Mouse (Mus musculus) hindbrain, embryonic 12.5 days (tissue): ENCODE measurements around the gene Tnrc6b. TPM values are rescaled to one million over a fixed set of nuclear protein-coding genes. Genes with fewer than 3 reads are reported as not detected.

Source experiments
- ATAC-seq: fragments of 200-750 bp; cut with Nextera tagmentation; 2 replicates; pipeline ENCODE4 v1.8.0; 2017; ENCODE audit warnings: moderate TSS enrichment; ENCODE audit not compliant: low FRiP score
- H3K27ac ChIP-seq: fragments of 300-500 bp; sonication (generic); 2 replicates; pipeline ENCODE4 v1.5.1; 2016; ENCODE audit warnings: mild to moderate bottlenecking
- H3K27me3 ChIP-seq: fragments of 300-500 bp; sonication (generic); 2 replicates; pipeline ENCODE4 v1.6.1; 2016; ENCODE audit warnings: mild to moderate bottlenecking
- H3K36me3 ChIP-seq: fragments of 300-500 bp; sonication (generic); 2 replicates; pipeline ENCODE4 v1.6.1; 2016; ENCODE audit warnings: mild to moderate bottlenecking
- H3K4me1 ChIP-seq: fragments of 300-500 bp; sonication (generic); 2 replicates; pipeline ENCODE4 v1.6.1; 2016
- H3K4me2 ChIP-seq: fragments of 300-500 bp; sonication (generic); replicated peaks from 2 replicates; pipeline ENCODE4 v1.6.1; 2016; ENCODE audit warnings: mild to moderate bottlenecking
- H3K4me3 ChIP-seq: fragments of 300-500 bp; sonication (generic); 2 replicates; pipeline ENCODE4 v1.5.1; 2016; ENCODE audit warnings: mild to moderate bottlenecking
- H3K9ac ChIP-seq: fragments of 300-500 bp; sonication (generic); 2 replicates; pipeline ENCODE4 v1.6.1; 2016; ENCODE audit warnings: mild to moderate bottlenecking, moderate library complexity
- H3K9me3 ChIP-seq: fragments of 300-500 bp; sonication (generic); replicated peaks from 2 replicates; pipeline ENCODE4 v1.6.1; 2016; ENCODE audit warnings: mild to moderate bottlenecking
- WGBS: fragments of 180-500 bp; shearing (Covaris S2); methylation state at CpG from one replicate; pipeline ENCODE4 v1.1.7; 2016; 5-methylcytosine and 5-hydroxymethylcytosine counted together
- polyA plus RNA-seq: library from polyadenylated mRNA; unstranded; fragments of >200 nt; fragmentation: Nextera tagmentation; extraction: Ambion mirVana; gene quantifications from 2 replicates; pipeline ENCODE4 v1.2.1, GENCODE M21; 2016

The Tnrc6b gene
- polyA plus RNA-seq = 52.2 and 55.6 TPM in 2 replicates

- H3K9me3 ChIP-seq = no peaks in the 10 kb centered on the region
- H3K4me2 ChIP-seq = peak within 1 kb of the TSS; percentile 93
- under 1% methylated on average over 39 of the region's 39 CpGs for WGBS
- peak; percentile 98 for ATAC-seq
- H3K27ac ChIP-seq = peak within 1 kb of the TSS; percentile 90
- H3K36me3 ChIP-seq = no peaks in the 10 kb centered on the region
- H3K9ac ChIP-seq = peak within 1 kb of the TSS; percentile 86
- H3K4me3 ChIP-seq = peak within 1 kb of the TSS; percentile 96
- peaks cover 25% of the 10 kb centered on the region for H3K4me1 ChIP-seq
- no peaks in the 10 kb centered on the region for H3K27me3 ChIP-seq
These were observed at the start of gene Tnrc6b for GRCm38 (mm10) chr15:80710608-80711363. Tnrc6b (plus strand) TSS chr15:80711313.

GRCm38 (mm10) chr15:80664444-80664843 lies 46.7 kb upstream of the Tnrc6b start:
- Histone ChIP-seq H3K27ac (no peak overlapping the region), H3K27me3 (peaks cover 2% of the 10 kb centered on the region; the same call in 1 of the 2 replicates), H3K4me3 (no peak overlapping the region), H3K36me3 (no peaks in the 10 kb centered on the region), H3K4me1 (no peaks in the 10 kb centered on the region), H3K9ac (no peak overlapping the region), H3K4me2 (no peak overlapping the region), H3K9me3 (no peaks in the 10 kb centered on the region)
- 85% methylated on average over 4 of the region's 4 CpGs for WGBS
- ATAC-seq = no peak

GRCm38 (mm10) chr15:80671295-80672252 lies 39.5 kb upstream of the Tnrc6b start, which contains the start of gene Fam83f:
Fam83f (plus strand) TSS chr15:80671847.
- ATAC-seq = 0 out of 2 replicates have a peak, but pooled peaks have one; percentile 50
- Histone ChIP-seq H3K4me3 (peak within 1 kb of the TSS; percentile 43), H3K27me3 (peaks cover 52% of the 10 kb centered on the region), H3K27ac (no peak within 1 kb of the TSS), H3K4me1 (peaks cover 9% of the 10 kb centered on the region), H3K9me3 (no peaks in the 10 kb centered on the region), H3K9ac (peak within 1 kb of the TSS; percentile 51; the same call in 1 of the 2 replicates), H3K4me2 (peak within 1 kb of the TSS; percentile 79), H3K36me3 (no peaks in the 10 kb centered on the region)
- 3% methylated on average over 83 of the region's 85 CpGs for WGBS

GRCm38 (mm10) chr15:80672810-80673209 lies 38.3 kb upstream of the Tnrc6b start:
- Histone ChIP-seq H3K9me3 (no peaks in the 10 kb centered on the region), H3K4me1 (peaks cover 9% of the 10 kb centered on the region), H3K4me3 (no peak overlapping the region), H3K4me2 (no peak overlapping the region), H3K27me3 (peaks cover 57% of the 10 kb centered on the region), H3K36me3 (no peaks in the 10 kb centered on the region), H3K9ac (no peak overlapping the region), H3K27ac (no peak overlapping the region)
- WGBS = 76% methylated on average over 2 of the region's 2 CpGs
- ATAC-seq = no peak

- WGBS = 58% methylated on average over 4 of the region's 4 CpGs
- H3K9ac ChIP-seq = no peak overlapping the region
- H3K27me3 ChIP-seq = peaks cover 57% of the 10 kb centered on the region
- no peak overlapping the region for H3K4me2 ChIP-seq
- no peak for ATAC-seq
- peaks cover 16% of the 10 kb centered on the region for H3K4me1 ChIP-seq
- no peaks in the 10 kb centered on the region for H3K9me3 ChIP-seq
- H3K27ac ChIP-seq = no peak overlapping the region
- H3K36me3 ChIP-seq = no peaks in the 10 kb centered on the region
- H3K4me3 ChIP-seq = no peak overlapping the region
These were observed 37.6 kb upstream of the Tnrc6b start for GRCm38 (mm10) chr15:80673337-80674095.

GRCm38 (mm10) chr15:80674700-80675099 lies 36.4 kb upstream of the Tnrc6b start:
- no peak for ATAC-seq
- 82% methylated on average over 6 of the region's 6 CpGs for WGBS
- H3K4me1 ChIP-seq = peaks cover 22% of the 10 kb centered on the region
- no peak overlapping the region for H3K4me3 ChIP-seq
- peaks cover 52% of the 10 kb centered on the region for H3K27me3 ChIP-seq
- no peak overlapping the region for H3K27ac ChIP-seq
- H3K4me2 ChIP-seq = no peak overlapping the region
- no peaks in the 10 kb centered on the region for H3K9me3 ChIP-seq
- H3K9ac ChIP-seq = no peak overlapping the region
- no peaks in the 10 kb centered on the region for H3K36me3 ChIP-seq

GRCm38 (mm10) chr15:80679515-80680215 lies 31.4 kb upstream of the Tnrc6b start:
- Histone ChIP-seq H3K27me3 (peaks cover 11% of the 10 kb centered on the region), H3K36me3 (no peaks in the 10 kb centered on the region), H3K27ac (0 out of 2 replicates have a peak overlapping the region, but pooled peaks have one; percentile 48), H3K4me3 (no peak overlapping the region), H3K9me3 (no peaks in the 10 kb centered on the region), H3K4me2 (no peak overlapping the region), H3K4me1 (peaks cover 42% of the 10 kb centered on the region), H3K9ac (no peak overlapping the region)
- WGBS = 49% methylated on average over 8 of the region's 8 CpGs
- ATAC-seq = peak; percentile 63; the same call in 1 of the 2 replicates

- peaks cover 50% of the 10 kb centered on the region for H3K4me1 ChIP-seq
- WGBS = 56% methylated on average over 7 of the region's 7 CpGs
- H3K9ac ChIP-seq = no peak overlapping the region
- no peaks in the 10 kb centered on the region for H3K9me3 ChIP-seq
- ATAC-seq = no peak
- peaks cover 5% of the 10 kb centered on the region for H3K27me3 ChIP-seq
- no peak overlapping the region for H3K4me2 ChIP-seq
- no peak overlapping the region for H3K4me3 ChIP-seq
- no peak overlapping the region for H3K27ac ChIP-seq
- no peaks in the 10 kb centered on the region for H3K36me3 ChIP-seq
These were observed 30.6 kb upstream of the Tnrc6b start for GRCm38 (mm10) chr15:80680347-80681030.

- Histone ChIP-seq H3K9me3 (no peaks in the 10 kb centered on the region), H3K27me3 (peaks cover 5% of the 10 kb centered on the region), H3K4me3 (no peak overlapping the region), H3K36me3 (no peaks in the 10 kb centered on the region), H3K27ac (no peak overlapping the region), H3K9ac (no peak overlapping the region), H3K4me2 (no peak overlapping the region), H3K4me1 (peaks cover 60% of the 10 kb centered on the region)
- no peak for ATAC-seq
- 71% methylated on average over 4 of the region's 4 CpGs for WGBS
These were observed 29.6 kb upstream of the Tnrc6b start for GRCm38 (mm10) chr15:80681466-80681881.

GRCm38 (mm10) chr15:80682343-80682742 lies 28.8 kb upstream of the Tnrc6b start:
- H3K36me3 ChIP-seq = no peaks in the 10 kb centered on the region
- H3K4me1 ChIP-seq = peaks cover 61% of the 10 kb centered on the region
- H3K4me3 ChIP-seq = no peak overlapping the region
- H3K27me3 ChIP-seq = no peaks in the 10 kb centered on the region; the same call in 1 of the 2 replicates
- H3K4me2 ChIP-seq = no peak overlapping the region
- H3K9me3 ChIP-seq = no peaks in the 10 kb centered on the region
- no peak overlapping the region for H3K27ac ChIP-seq
- no peak overlapping the region for H3K9ac ChIP-seq
- ATAC-seq = no peak
- WGBS = 83% methylated on average over 8 of the region's 8 CpGs

GRCm38 (mm10) chr15:80683151-80683550 lies 28.0 kb upstream of the Tnrc6b start:
- Histone ChIP-seq H3K27ac (no peak overlapping the region), H3K36me3 (no peaks in the 10 kb centered on the region), H3K4me1 (peaks cover 58% of the 10 kb centered on the region), H3K9me3 (no peaks in the 10 kb centered on the region), H3K9ac (no peak overlapping the region), H3K4me3 (no peak overlapping the region), H3K27me3 (no peaks in the 10 kb centered on the region; the same call in 1 of the 2 replicates), H3K4me2 (no peak overlapping the region)
- no peak for ATAC-seq
- WGBS = 83% methylated on average over 6 of the region's 6 CpGs
